23 mouse cellular contexts compared by ENCODE assay signal in the genomic region with DNA sequence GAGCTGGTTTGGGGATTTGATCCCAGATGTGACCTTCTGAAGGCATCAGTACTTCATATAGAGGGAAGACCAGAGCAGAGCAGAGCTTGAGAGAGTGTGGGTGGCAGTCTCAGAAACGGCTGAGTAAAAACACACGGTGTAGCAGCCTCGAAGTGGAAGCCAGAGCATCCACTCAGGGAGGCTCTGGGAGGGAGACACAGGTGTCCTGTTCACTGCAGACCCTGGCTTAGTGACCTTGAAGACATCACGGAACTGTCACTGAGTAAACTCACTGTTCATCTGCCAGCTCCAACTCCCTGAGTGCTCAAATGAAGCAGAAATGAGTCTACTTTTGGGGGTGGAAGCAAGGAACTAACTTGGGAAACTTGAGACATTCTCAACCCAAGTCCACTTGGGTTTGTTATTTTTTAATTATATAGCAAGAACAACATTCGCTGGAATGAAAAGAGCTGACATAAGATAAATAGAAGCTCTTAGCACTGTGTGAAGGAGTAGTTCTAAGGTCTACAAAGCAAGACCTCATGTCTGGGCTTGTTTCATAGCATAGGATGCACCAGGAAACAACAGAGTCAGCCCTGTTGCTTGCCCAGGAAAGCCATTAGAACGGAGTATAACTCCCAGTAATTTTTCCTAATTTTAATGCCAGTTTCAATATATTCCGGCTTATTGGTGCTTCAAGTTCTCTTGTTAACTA.
"Had no signal": no experiment of that assay in that cellular context is flagged by ENCODE, and none has a peak within 500 bp of the region (broad histone marks: within the 10 kb centered on the region; RNA-seq: fewer than 3 reads in every experiment).

No protein-coding gene starts in this region.

- H3K27ac ChIP-seq: left cerebral cortex, adult 2 months; limb, embryonic 12.5 days; liver, embryonic 12.5 days; liver, embryonic 15.5 days; lung, embryonic 15.5 days; midbrain, embryonic 12.5 days; midbrain, embryonic 15.5 days; neural tube, embryonic 12.5 days; neural tube, embryonic 15.5 days; stomach, embryonic 15.5 days had no signal

- H3K9me3 ChIP-seq: limb, embryonic 12.5 days; liver, embryonic 12.5 days; liver, embryonic 15.5 days; lung, embryonic 15.5 days; megakaryocyte, embryonic 14.5 days; midbrain, embryonic 12.5 days; midbrain, embryonic 15.5 days; neural tube, embryonic 12.5 days; neural tube, embryonic 15.5 days; stomach, embryonic 15.5 days had no signal

- H3K4me3 ChIP-seq: left cerebral cortex, adult 2 months; limb, embryonic 12.5 days; liver, embryonic 12.5 days; liver, embryonic 15.5 days; lung, embryonic 15.5 days; megakaryocyte, embryonic 14.5 days; midbrain, embryonic 12.5 days; midbrain, embryonic 15.5 days; neural tube, embryonic 12.5 days; neural tube, embryonic 15.5 days; stomach, embryonic 15.5 days had no signal

- H3K27me3 ChIP-seq: limb, embryonic 12.5 days; liver, embryonic 12.5 days; liver, embryonic 15.5 days; lung, embryonic 15.5 days; megakaryocyte, embryonic 14.5 days; midbrain, embryonic 12.5 days; midbrain, embryonic 15.5 days; neural tube, embryonic 12.5 days; neural tube, embryonic 15.5 days; stomach, embryonic 15.5 days had no signal

- H3K36me3 ChIP-seq: midbrain, embryonic 15.5 days; neural tube, embryonic 15.5 days had no signal

- H3K9ac ChIP-seq: limb, embryonic 12.5 days; liver, embryonic 12.5 days; liver, embryonic 15.5 days; lung, embryonic 15.5 days; midbrain, embryonic 12.5 days; midbrain, embryonic 15.5 days; neural tube, embryonic 12.5 days; neural tube, embryonic 15.5 days; stomach, embryonic 15.5 days had no signal

- H3K4me2 ChIP-seq: limb, embryonic 12.5 days; liver, embryonic 12.5 days; liver, embryonic 15.5 days; lung, embryonic 15.5 days; midbrain, embryonic 12.5 days; midbrain, embryonic 15.5 days; neural tube, embryonic 12.5 days; neural tube, embryonic 15.5 days; stomach, embryonic 15.5 days had no signal

- H3K4me1 ChIP-seq: liver, embryonic 12.5 days; liver, embryonic 15.5 days; megakaryocyte, embryonic 14.5 days; midbrain, embryonic 15.5 days; stomach, embryonic 15.5 days had no signal

- ATAC-seq: intestine, embryonic 16.5 days; liver, embryonic 12.5 days; midbrain, embryonic 15.5 days had no signal

- DNase-seq: kidney, adult 2 months; kidney, postnatal 36 days; layer of hippocampus, postnatal 36 days; liver; lung, adult 18-20 months; lung, postnatal 10 days; lung, postnatal 36 days; right cerebral cortex, adult 18-20 months; right cerebral cortex, postnatal 14 days; right cerebral cortex, postnatal 4 days; thymus, postnatal 25 days had no signal
